Mouse (Mus musculus) retina, postnatal 1 day (tissue): ENCODE data around the gene Lhx4.
A peak's percentile ranks its signal among the peaks of the same experiment; 100 is the strongest.

Source experiments
- DNase-seq: peaks from one replicate; pipeline ENCODE4 v3.0.0-alpha.2; 2012

The Lhx4 gene

GRCm38 (mm10) chr1:155742411-155743363, 8.8 kb downstream of the Lhx4 start:
- DNase-seq: peak; percentile 68

GRCm38 (mm10) chr1:155741988-155742387, 9.5 kb downstream of the Lhx4 start:
- DNase-seq: peak; percentile 87

GRCm38 (mm10) chr1:155741378-155741945, 10.0 kb downstream of the Lhx4 start:
- DNase-seq: no peak

- peak; percentile 58 for DNase-seq
These were observed 10.7 kb downstream of the Lhx4 start for GRCm38 (mm10) chr1:155740622-155741377.

GRCm38 (mm10) chr1:155737809-155738383, 13.6 kb downstream of the Lhx4 start:
- no peak for DNase-seq

GRCm38 (mm10) chr1:155737017-155737808, 14.3 kb downstream of the Lhx4 start:
- DNase-seq: no peak

- DNase-seq: no peak
These were observed 15.2 kb downstream of the Lhx4 start for GRCm38 (mm10) chr1:155736096-155736825.

GRCm38 (mm10) chr1:155731156-155731555, 20.3 kb downstream of the Lhx4 start:
- DNase-seq: no peak

- DNase-seq: no peak
These were observed 22.2 kb downstream of the Lhx4 start for GRCm38 (mm10) chr1:155729113-155729795.

- no peak for DNase-seq
These were observed 23.7 kb downstream of the Lhx4 start for GRCm38 (mm10) chr1:155727830-155728229.

- peak; percentile 70 for DNase-seq
These were observed 25.6 kb downstream of the Lhx4 start for GRCm38 (mm10) chr1:155725876-155726275.

- no peak for DNase-seq
These were observed 27.2 kb downstream of the Lhx4 start for GRCm38 (mm10) chr1:155724301-155724700.

- DNase-seq: peak; percentile 80
These were observed 29.3 kb downstream of the Lhx4 start for GRCm38 (mm10) chr1:155722185-155722584.

GRCm38 (mm10) chr1:155721443-155721842, 30.0 kb downstream of the Lhx4 start:
- peak; percentile 74 for DNase-seq

GRCm38 (mm10) chr1:155720006-155720405, 31.5 kb downstream of the Lhx4 start:
- DNase-seq: no peak

- peak; percentile 59 for DNase-seq
These were observed 32.6 kb downstream of the Lhx4 start for GRCm38 (mm10) chr1:155718851-155719250.

- DNase-seq: no peak
These were observed 34.2 kb downstream of the Lhx4 start for GRCm38 (mm10) chr1:155717301-155717700.

GRCm38 (mm10) chr1:155715366-155715765, 36.1 kb downstream of the Lhx4 start:
- no peak for DNase-seq

- DNase-seq: no peak
These were observed 38.2 kb downstream of the Lhx4 start for GRCm38 (mm10) chr1:155713306-155713705.

GRCm38 (mm10) chr1:155704182-155704581, 47.3 kb downstream of the Lhx4 start:
- peak; percentile 48 for DNase-seq

GRCm38 (mm10) chr1:155703191-155703680, 48.2 kb downstream of the Lhx4 start:
- no peak for DNase-seq
